14 mouse cellular contexts compared by ENCODE assay signal in the genomic region with DNA sequence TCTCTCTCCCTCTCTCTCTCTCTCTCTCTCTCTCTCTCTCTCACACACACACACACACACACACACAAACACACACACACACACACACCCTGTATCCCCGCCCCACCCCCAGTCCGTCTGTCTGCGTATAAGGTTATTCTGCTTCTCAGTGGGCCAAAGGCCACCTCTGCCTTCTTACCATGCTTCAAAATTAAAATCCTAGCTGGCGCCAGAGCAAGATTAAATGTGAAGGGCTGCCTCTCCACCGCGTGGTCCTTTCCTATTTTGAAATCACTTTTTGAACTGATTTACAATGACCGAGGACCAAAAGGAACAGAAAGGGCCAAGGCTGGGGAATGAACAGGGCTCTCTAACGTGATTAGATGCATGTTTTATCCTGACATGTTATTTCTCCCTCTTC. TPM values are rescaled to one million over a fixed set of nuclear protein-coding genes. Genes with fewer than 3 reads are reported as not detected.
"Had no signal": no experiment of that assay in that cellular context is flagged by ENCODE, and none has a peak within 500 bp of the region (broad histone marks: within the 10 kb centered on the region; RNA-seq: fewer than 3 reads in every experiment).

No protein-coding gene starts in this region.

- H3K9ac ChIP-seq: liver, embryonic 13.5 days; liver, embryonic 15.5 days; liver, postnatal 0 days; lung, embryonic 15.5 days; midbrain, embryonic 12.5 days; stomach, embryonic 15.5 days had no signal

- H3K4me1 ChIP-seq: liver, embryonic 13.5 days had no signal

- H3K9me3 ChIP-seq: liver, embryonic 13.5 days; liver, embryonic 15.5 days; lung, embryonic 15.5 days; midbrain, embryonic 12.5 days; neural tube, embryonic 13.5 days; neural tube, embryonic 15.5 days; stomach, embryonic 15.5 days had no signal

- H3K27ac ChIP-seq: liver, embryonic 13.5 days; liver, embryonic 15.5 days; lung, embryonic 15.5 days; macrophage; midbrain, embryonic 12.5 days; neural tube, embryonic 13.5 days; neural tube, embryonic 15.5 days; stomach, embryonic 15.5 days; stomach, postnatal 0 days had no signal

- H3K36me3 ChIP-seq: liver, embryonic 13.5 days; liver, embryonic 15.5 days; lung, embryonic 15.5 days; midbrain, embryonic 12.5 days; neural tube, embryonic 13.5 days; neural tube, embryonic 15.5 days; stomach, embryonic 15.5 days had no signal

RNA-seq across cellular contexts. Expression of a gene that starts 1.8 kb away (rescaled TPM):
- total RNA-seq: monocyte, adult 5-6 weeks had no signal
- polyA plus RNA-seq: liver, embryonic 13.5 days; liver, embryonic 15.5 days; macrophage had no signal

RNA-seq across cellular contexts. Expression of a gene that starts 32.2 kb away (rescaled TPM):
- total RNA-seq: megakaryocyte progenitor cell, adult 5-6 weeks; midbrain, postnatal 0 days; monocyte, adult 5-6 weeks had no signal
- polyA plus RNA-seq: macrophage; midbrain, embryonic 12.5 days; midbrain, embryonic 14.5 days; midbrain, postnatal 0 days had no signal
